Mouse (Mus musculus): ENCODE measurements around the gene Gpr12. TPM values are rescaled to one million over a fixed set of nuclear protein-coding genes. Genes with fewer than 3 reads are reported as not detected.

The Gpr12 gene
- total RNA-seq, 1 experiment = not detected

DNA sequence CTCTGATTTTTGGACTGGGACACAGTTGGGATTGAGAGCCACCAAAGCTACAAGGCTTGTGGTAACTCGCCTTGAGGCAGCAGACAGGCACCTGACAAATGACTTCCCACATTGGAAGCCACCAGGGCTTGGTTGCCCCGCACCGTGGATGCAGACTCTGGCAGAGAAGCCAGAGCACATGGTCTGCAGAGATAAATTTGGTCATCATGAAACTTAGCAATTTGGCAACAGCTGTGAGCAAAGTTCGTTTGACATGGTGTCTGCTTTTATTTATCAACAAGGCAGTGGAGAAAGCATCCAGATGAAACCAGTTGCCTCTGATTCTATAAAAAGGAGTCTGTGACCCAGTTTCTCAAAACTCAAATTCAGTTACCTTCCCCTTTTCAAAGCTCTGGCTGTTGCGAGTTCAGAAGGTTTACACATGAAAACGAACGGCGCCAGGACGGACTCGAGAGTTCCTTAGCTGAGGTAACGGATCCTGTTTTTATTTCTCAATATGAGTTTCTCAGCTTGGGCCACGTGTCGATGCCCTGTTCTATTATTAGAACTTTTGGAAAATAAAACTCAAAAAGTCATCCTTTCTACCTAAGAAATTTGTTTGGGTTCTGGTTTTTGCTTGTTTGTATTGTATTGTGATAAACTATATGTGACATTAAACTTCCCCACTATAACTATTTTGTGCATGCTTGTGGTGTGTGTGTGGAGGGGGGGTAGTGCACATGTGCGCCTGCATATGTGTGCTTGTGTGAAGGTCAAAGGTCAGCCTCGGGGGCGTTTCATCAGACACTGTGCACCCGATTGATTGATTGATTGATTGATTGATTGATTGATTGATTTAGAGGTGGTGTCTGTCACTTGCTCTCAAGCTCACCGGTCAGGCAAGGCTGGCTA, 11.8 kb upstream of the Gpr12 start:
- H3K4me1 ChIP-seq (ENCODE audit: control insufficient read depth in 2 of 2, insufficient read depth in 2 of 2, low read length in 2 of 2, poor library complexity in 1 of 2) = peaks cover 0 to 2% of the 10 kb centered on the region in 2 experiments; a peak in 1 of 4 replicates
- DNase-seq (ENCODE audit: low read depth, low spot score) = no peak
- no peaks in the 10 kb centered on the region for H3K9me3 ChIP-seq (ENCODE audit: control insufficient read depth, insufficient read depth, low read depth, low read length)
- H3K4me3 ChIP-seq (ENCODE audit: insufficient read depth in 1 of 2, low read depth in 1 of 2, low read length in 2 of 2, poor library complexity in 1 of 2, severe bottlenecking in 1 of 2) = no peak overlapping the region
- H3K27ac ChIP-seq (ENCODE audit: insufficient read depth, low read depth, low read length, poor library complexity, severe bottlenecking) = no peak overlapping the region
- H3K36me3 ChIP-seq (ENCODE audit: control insufficient read depth, insufficient read depth, low read length, poor library complexity, severe bottlenecking) = no peaks in the 10 kb centered on the region
- no peak for TF ChIP-seq HCFC1 (IDR thresholded peaks at IDR 0.05; ENCODE audit: borderline replicate concordance, insufficient read depth, low read length)
- no peak for TF ChIP-seq MAFK (IDR thresholded peaks at IDR 0.05; ENCODE audit: insufficient read depth, low read depth, low read length)
- no peak for TF ChIP-seq CHD2 (IDR thresholded peaks at IDR 0.05; ENCODE audit: low read depth, low read length)
- TF ChIP-seq ZC3H11A (IDR thresholded peaks at IDR 0.05; ENCODE audit: borderline replicate concordance, low read depth, low read length) = no peak
- no peak for TF ChIP-seq ZNF384 (IDR thresholded peaks at IDR 0.05; ENCODE audit: low read depth, low read length)
- in situ Hi-C loops (cut with MboI; ENCODE audit: low sequenced_read_pairs in 2 of 2, unreplicated experiment in 2 of 2) = no loop called here
- no peak overlapping the region for H3K9ac ChIP-seq (ENCODE audit: insufficient read depth, low read depth, low read length, poor library complexity, severe bottlenecking)

DNA sequence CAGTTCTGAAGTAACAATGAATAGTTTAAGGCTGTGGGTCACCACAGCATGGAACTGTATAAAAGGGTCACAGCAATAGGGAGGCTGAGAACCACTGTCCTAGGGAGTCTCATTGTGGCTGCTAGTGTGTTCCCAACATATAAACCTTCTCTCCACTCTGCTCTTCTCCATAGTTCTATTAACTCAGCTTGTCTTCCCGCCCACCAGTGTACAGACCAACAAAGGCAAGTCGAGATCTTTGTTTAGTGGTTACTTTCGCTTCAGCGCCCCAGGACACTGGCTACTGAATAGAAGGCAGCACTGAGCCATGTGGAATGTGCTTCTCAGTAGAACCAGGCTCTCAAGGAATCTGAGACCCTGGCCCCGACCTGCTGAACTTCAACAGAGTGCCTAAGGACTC, 7.5 kb upstream of the Gpr12 start:
- in situ Hi-C loops (cut with MboI; ENCODE audit: low sequenced_read_pairs in 2 of 2, unreplicated experiment in 2 of 2) = no loop called here
- H3K36me3 ChIP-seq (ENCODE audit: control insufficient read depth, insufficient read depth, low read length, poor library complexity, severe bottlenecking) = no peaks in the 10 kb centered on the region
- DNase-seq (ENCODE audit: low read depth, low spot score) = no peak
- no peak overlapping the region for H3K9ac ChIP-seq (ENCODE audit: insufficient read depth, low read depth, low read length, poor library complexity, severe bottlenecking)
- no peak overlapping the region for H3K4me3 ChIP-seq (ENCODE audit: insufficient read depth in 1 of 2, low read depth in 1 of 2, low read length in 2 of 2, poor library complexity in 1 of 2, severe bottlenecking in 1 of 2)
- peaks cover 2% of the 10 kb centered on the region in 2 experiments; a peak in 2 of 4 replicates for H3K4me1 ChIP-seq (ENCODE audit: control insufficient read depth in 2 of 2, insufficient read depth in 2 of 2, low read length in 2 of 2, poor library complexity in 1 of 2)
- no peaks in the 10 kb centered on the region for H3K9me3 ChIP-seq (ENCODE audit: control insufficient read depth, insufficient read depth, low read depth, low read length)
- TF ChIP-seq ZNF384 (IDR thresholded peaks at IDR 0.05; ENCODE audit: low read depth, low read length) = no peak
- TF ChIP-seq ZC3H11A (IDR thresholded peaks at IDR 0.05; ENCODE audit: borderline replicate concordance, low read depth, low read length) = no peak
- TF ChIP-seq HCFC1 (IDR thresholded peaks at IDR 0.05; ENCODE audit: borderline replicate concordance, insufficient read depth, low read length) = no peak
- no peak for TF ChIP-seq MAFK (IDR thresholded peaks at IDR 0.05; ENCODE audit: insufficient read depth, low read depth, low read length)
- TF ChIP-seq CHD2 (IDR thresholded peaks at IDR 0.05; ENCODE audit: low read depth, low read length) = no peak
- H3K27ac ChIP-seq (ENCODE audit: insufficient read depth, low read depth, low read length, poor library complexity, severe bottlenecking) = no peak overlapping the region

DNA sequence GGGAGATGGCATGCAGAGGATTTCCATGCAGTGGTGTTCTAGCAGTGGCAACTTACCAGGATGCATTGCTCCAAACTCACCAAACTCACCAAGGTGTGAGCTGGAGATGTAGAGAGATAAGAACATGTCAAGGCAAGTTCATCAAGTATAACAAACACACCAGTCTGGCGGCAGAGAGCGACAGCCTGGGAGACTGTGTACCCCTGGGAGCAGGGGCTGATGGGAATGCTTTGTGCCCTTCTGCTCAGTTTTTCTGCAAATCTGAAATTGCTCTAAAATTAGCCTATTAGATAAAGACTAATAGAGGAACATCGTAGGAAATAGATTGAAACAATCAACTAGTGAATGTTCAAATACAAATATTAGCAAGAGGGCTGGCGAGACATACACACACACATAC, 6.6 kb upstream of the Gpr12 start:
- in situ Hi-C loops (cut with MboI; ENCODE audit: low sequenced_read_pairs in 2 of 2, unreplicated experiment in 2 of 2) = no loop called here
- H3K4me3 ChIP-seq (ENCODE audit: insufficient read depth in 1 of 2, low read depth in 1 of 2, low read length in 2 of 2, poor library complexity in 1 of 2, severe bottlenecking in 1 of 2) = no peak overlapping the region
- H3K27ac ChIP-seq (ENCODE audit: insufficient read depth, low read depth, low read length, poor library complexity, severe bottlenecking) = no peak overlapping the region
- H3K36me3 ChIP-seq (ENCODE audit: control insufficient read depth, insufficient read depth, low read length, poor library complexity, severe bottlenecking) = no peaks in the 10 kb centered on the region
- no peak for TF ChIP-seq ZC3H11A (IDR thresholded peaks at IDR 0.05; ENCODE audit: borderline replicate concordance, low read depth, low read length)
- TF ChIP-seq MAFK (IDR thresholded peaks at IDR 0.05; ENCODE audit: insufficient read depth, low read depth, low read length) = no peak
- TF ChIP-seq ZNF384 (IDR thresholded peaks at IDR 0.05; ENCODE audit: low read depth, low read length) = no peak
- no peak for TF ChIP-seq HCFC1 (IDR thresholded peaks at IDR 0.05; ENCODE audit: borderline replicate concordance, insufficient read depth, low read length)
- no peak for TF ChIP-seq CHD2 (IDR thresholded peaks at IDR 0.05; ENCODE audit: low read depth, low read length)
- DNase-seq (ENCODE audit: low read depth, low spot score) = no peak
- H3K9ac ChIP-seq (ENCODE audit: insufficient read depth, low read depth, low read length, poor library complexity, severe bottlenecking) = no peak overlapping the region
- H3K9me3 ChIP-seq (ENCODE audit: control insufficient read depth, insufficient read depth, low read depth, low read length) = no peaks in the 10 kb centered on the region
- H3K4me1 ChIP-seq (ENCODE audit: control insufficient read depth in 2 of 2, insufficient read depth in 2 of 2, low read length in 2 of 2, poor library complexity in 1 of 2) = peaks cover 2% of the 10 kb centered on the region in 2 experiments; a peak in 2 of 4 replicates

DNA sequence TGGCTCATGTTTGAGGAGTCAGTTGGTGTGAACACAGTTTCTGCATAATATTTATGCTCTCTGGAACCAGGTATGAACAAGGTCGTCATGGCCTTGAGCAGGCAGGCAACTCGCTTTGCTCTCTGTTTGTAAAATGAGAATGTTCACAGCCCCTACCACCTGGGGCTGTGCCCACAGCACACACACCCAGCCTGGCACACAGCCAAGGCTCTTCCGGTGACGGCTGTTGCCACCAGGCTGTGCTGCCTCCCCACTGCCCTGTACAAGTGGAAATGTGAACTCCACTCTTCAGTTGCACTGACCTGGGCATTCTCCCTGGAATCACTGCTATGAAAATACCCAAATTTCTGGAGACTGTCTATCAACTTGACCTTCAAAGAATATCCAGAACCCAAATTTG, 5.9 kb upstream of the Gpr12 start:
- no peaks in the 10 kb centered on the region for H3K9me3 ChIP-seq (ENCODE audit: control insufficient read depth, insufficient read depth, low read depth, low read length)
- no peaks in the 10 kb centered on the region for H3K36me3 ChIP-seq (ENCODE audit: control insufficient read depth, insufficient read depth, low read length, poor library complexity, severe bottlenecking)
- in situ Hi-C loops (cut with MboI; ENCODE audit: low sequenced_read_pairs in 2 of 2, unreplicated experiment in 2 of 2) = no loop called here
- DNase-seq (ENCODE audit: low read depth, low spot score) = no peak
- peaks cover 2% of the 10 kb centered on the region in 2 experiments; a peak in 2 of 4 replicates for H3K4me1 ChIP-seq (ENCODE audit: control insufficient read depth in 2 of 2, insufficient read depth in 2 of 2, low read length in 2 of 2, poor library complexity in 1 of 2)
- H3K9ac ChIP-seq (ENCODE audit: insufficient read depth, low read depth, low read length, poor library complexity, severe bottlenecking) = no peak overlapping the region
- no peak overlapping the region for H3K27ac ChIP-seq (ENCODE audit: insufficient read depth, low read depth, low read length, poor library complexity, severe bottlenecking)
- TF ChIP-seq MAFK (IDR thresholded peaks at IDR 0.05; ENCODE audit: insufficient read depth, low read depth, low read length) (no peak), CHD2 (IDR thresholded peaks at IDR 0.05; ENCODE audit: low read depth, low read length) (no peak), HCFC1 (IDR thresholded peaks at IDR 0.05; ENCODE audit: borderline replicate concordance, insufficient read depth, low read length) (no peak), ZNF384 (IDR thresholded peaks at IDR 0.05; ENCODE audit: low read depth, low read length) (no peak)
- H3K4me3 ChIP-seq (ENCODE audit: insufficient read depth in 1 of 2, low read depth in 1 of 2, low read length in 2 of 2, poor library complexity in 1 of 2, severe bottlenecking in 1 of 2) = no peak overlapping the region

All from ES-E14 (cell line).